25 mouse cellular contexts compared by ENCODE assay signal in the genomic region with DNA sequence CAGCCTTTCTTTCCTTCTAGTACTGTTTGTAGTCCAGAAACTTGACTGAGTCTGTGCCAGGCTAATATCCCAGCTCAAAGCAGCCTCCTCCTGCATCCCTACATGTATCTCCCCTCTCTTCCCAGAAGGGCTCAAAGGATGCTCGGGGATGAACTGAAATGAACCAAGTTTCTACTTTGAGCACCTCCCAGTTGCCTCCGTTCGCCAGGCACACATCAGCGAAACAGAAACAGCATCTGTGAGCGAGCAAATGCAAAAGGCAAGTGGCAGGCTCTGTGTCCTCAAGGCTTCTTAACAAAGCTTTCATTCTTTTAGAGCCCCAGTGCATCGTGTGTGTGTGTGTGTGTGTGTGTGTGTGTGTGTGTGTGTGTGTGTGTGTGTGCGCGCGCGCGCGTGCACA.
"Had no signal": no experiment of that assay in that cellular context is flagged by ENCODE, and none has a peak within 500 bp of the region (broad histone marks: within the 10 kb centered on the region; RNA-seq: fewer than 3 reads in every experiment).

No protein-coding gene starts in this region.

- DNase-seq: forebrain, postnatal 0 days; gastrocnemius, postnatal 14 days; gastrocnemius, postnatal 36 days; heart, postnatal 36 days; kidney, adult 11 months; kidney, adult 2 months; kidney, adult 9 months; kidney, postnatal 10 days; kidney, postnatal 25 days; kidney, postnatal 4 days; layer of hippocampus, postnatal 36 days; left cerebral cortex, postnatal 4 days had no signal

- H3K36me3 ChIP-seq: heart, embryonic 10.5 days; heart, embryonic 13.5 days; heart, embryonic 15.5 days; hindbrain, embryonic 13.5 days; kidney, embryonic 15.5 days; limb, embryonic 13.5 days; limb, embryonic 15.5 days; liver, embryonic 12.5 days had no signal

- H3K27ac ChIP-seq: heart, embryonic 10.5 days; heart, embryonic 13.5 days; heart, embryonic 15.5 days; hindbrain, embryonic 13.5 days; hindbrain, embryonic 15.5 days; hindbrain, postnatal 0 days; kidney, embryonic 15.5 days; layer of hippocampus, adult 2 months; limb, embryonic 13.5 days; limb, embryonic 15.5 days; liver, embryonic 12.5 days; liver, embryonic 14.5 days had no signal

- H3K9ac ChIP-seq: forebrain, postnatal 0 days; heart, embryonic 13.5 days; heart, embryonic 15.5 days; hindbrain, embryonic 13.5 days; hindbrain, embryonic 15.5 days; kidney, embryonic 15.5 days; limb, embryonic 13.5 days; limb, embryonic 15.5 days; liver, embryonic 12.5 days; liver, embryonic 14.5 days had no signal

- H3K4me2 ChIP-seq: heart, embryonic 13.5 days; heart, embryonic 15.5 days; hindbrain, embryonic 13.5 days; hindbrain, embryonic 15.5 days; kidney, embryonic 15.5 days; limb, embryonic 13.5 days; limb, embryonic 15.5 days; liver, embryonic 12.5 days had no signal

- H3K4me3 ChIP-seq: heart, embryonic 10.5 days; heart, embryonic 13.5 days; heart, embryonic 15.5 days; hindbrain, embryonic 13.5 days; hindbrain, embryonic 15.5 days; kidney, embryonic 15.5 days; layer of hippocampus, adult 2 months; limb, embryonic 13.5 days; limb, embryonic 15.5 days; liver, embryonic 12.5 days had no signal

- H3K27me3 ChIP-seq: heart, embryonic 13.5 days; heart, embryonic 15.5 days; hindbrain, embryonic 13.5 days; hindbrain, embryonic 15.5 days; kidney, embryonic 15.5 days; limb, embryonic 13.5 days; limb, embryonic 15.5 days; liver, embryonic 12.5 days had no signal

- H3K4me1 ChIP-seq: heart, embryonic 10.5 days; heart, embryonic 13.5 days; heart, embryonic 15.5 days; hindbrain, embryonic 13.5 days; hindbrain, embryonic 15.5 days; kidney, embryonic 15.5 days; limb, embryonic 13.5 days; limb, embryonic 15.5 days; liver, embryonic 12.5 days had no signal

- H3K9me3 ChIP-seq: heart, embryonic 10.5 days; heart, embryonic 13.5 days; heart, embryonic 15.5 days; hindbrain, embryonic 13.5 days; hindbrain, embryonic 15.5 days; kidney, embryonic 15.5 days; limb, embryonic 13.5 days; limb, embryonic 15.5 days; liver, embryonic 12.5 days had no signal

- ATAC-seq: forebrain, postnatal 0 days; hindbrain, postnatal 0 days; intestine, embryonic 16.5 days; liver, embryonic 12.5 days had no signal
